Mouse (Mus musculus): ENCODE measurements around the gene Zfyve21. TPM values are rescaled to one million over a fixed set of nuclear protein-coding genes. Genes with fewer than 3 reads are reported as not detected.

Gene Zfyve21
- polyA plus RNA-seq, 1 experiment from 2014 or later: 104 TPM

DNA sequence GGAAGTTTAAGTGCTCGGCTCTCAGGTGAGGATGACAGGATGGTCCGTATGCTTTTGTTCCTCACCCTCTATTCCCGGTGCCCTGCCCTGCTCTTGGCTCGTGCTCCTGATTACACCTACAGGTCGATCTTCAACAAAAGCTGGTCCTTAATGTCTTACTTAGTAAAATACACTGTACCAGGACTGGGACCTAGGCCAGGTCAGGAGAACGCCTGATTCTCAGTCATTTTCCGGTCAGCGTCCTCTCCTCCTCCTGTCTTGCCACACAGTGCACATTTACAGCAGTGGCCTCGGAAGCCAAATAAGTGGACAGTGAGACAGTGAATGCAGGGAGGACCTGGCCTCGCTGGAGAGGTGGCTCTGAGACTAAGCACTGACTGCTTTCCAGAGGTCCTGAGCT lies 43.3 kb upstream of the Zfyve21 start:
- Histone ChIP-seq H3K9me3 (ENCODE audit: control insufficient read depth) (no peaks in the 10 kb centered on the region), H3K4me1 (replicated peaks; ENCODE audit: control insufficient read depth, insufficient read depth, low read length) (no peaks in the 10 kb centered on the region; the same call in 1 of the 2 replicates), H3K27me3 (replicated peaks; ENCODE audit: control insufficient read depth, insufficient read depth, low read length) (no peaks in the 10 kb centered on the region), H3K4me2 (replicated peaks; ENCODE audit: low read depth) (no peak overlapping the region), H3K36me3 (ENCODE audit: control insufficient read depth, insufficient read depth) (peaks cover 35% of the 10 kb centered on the region), H3K4me3 (ENCODE audit: low read depth, low read length) (no peak overlapping the region), H3K9ac (ENCODE audit: low read depth, low read length) (no peak overlapping the region), H3K27ac (ENCODE audit: low read depth, low read length) (no peak overlapping the region)
- 87% methylated on average over 10 of the region's 10 CpGs for WGBS
- no peak for ATAC-seq
- no peak for TF ChIP-seq CTCF (IDR thresholded peaks at IDR 0.05; ENCODE audit: low read depth)

DNA sequence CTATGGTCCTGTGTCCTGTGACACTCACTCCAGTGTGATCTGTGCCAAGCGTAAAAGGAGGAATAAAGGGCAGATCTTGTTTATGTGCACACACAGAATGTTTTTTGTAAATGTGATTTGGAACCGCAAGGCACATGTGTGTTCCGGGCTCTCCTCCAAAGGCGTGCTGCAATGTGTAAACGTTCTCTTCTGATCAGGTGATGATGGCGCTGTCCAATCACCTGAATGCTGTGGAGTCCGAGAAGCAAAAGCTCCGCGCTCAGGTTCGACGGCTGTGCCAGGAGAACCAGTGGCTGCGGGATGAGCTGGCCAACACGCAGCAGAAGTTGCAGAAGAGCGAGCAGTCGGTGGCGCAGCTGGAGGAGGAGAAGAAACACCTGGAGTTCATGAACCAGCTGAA lies 39.8 kb upstream of the Zfyve21 start:
- Histone ChIP-seq H3K4me2 (replicated peaks; ENCODE audit: low read depth) (no peak overlapping the region), H3K4me1 (replicated peaks; ENCODE audit: control insufficient read depth, insufficient read depth, low read length) (no peaks in the 10 kb centered on the region), H3K36me3 (ENCODE audit: control insufficient read depth, insufficient read depth) (peaks cover 63% of the 10 kb centered on the region), H3K9me3 (ENCODE audit: control insufficient read depth) (no peaks in the 10 kb centered on the region), H3K27me3 (replicated peaks; ENCODE audit: control insufficient read depth, insufficient read depth, low read length) (no peaks in the 10 kb centered on the region), H3K4me3 (ENCODE audit: low read depth, low read length) (no peak overlapping the region), H3K9ac (ENCODE audit: low read depth, low read length) (no peak overlapping the region), H3K27ac (ENCODE audit: low read depth, low read length) (no peak overlapping the region)
- TF ChIP-seq CTCF (IDR thresholded peaks at IDR 0.05; ENCODE audit: low read depth): no peak
- WGBS: 80% methylated on average over 16 of the region's 16 CpGs
- no peak for ATAC-seq

- no peak overlapping the region for H3K27ac ChIP-seq (ENCODE audit: low read depth, low read length)
- no peaks in the 10 kb centered on the region for H3K27me3 ChIP-seq (replicated peaks; ENCODE audit: control insufficient read depth, insufficient read depth, low read length)
- H3K9me3 ChIP-seq (ENCODE audit: control insufficient read depth): no peaks in the 10 kb centered on the region; the same call in 1 of the 2 replicates
- no peak for TF ChIP-seq CTCF (IDR thresholded peaks at IDR 0.05; ENCODE audit: low read depth)
- WGBS: 84% methylated on average over 15 of the region's 15 CpGs
- no peak for ATAC-seq
- no peaks in the 10 kb centered on the region for H3K4me1 ChIP-seq (replicated peaks; ENCODE audit: control insufficient read depth, insufficient read depth, low read length)
- no peak overlapping the region for H3K4me2 ChIP-seq (replicated peaks; ENCODE audit: low read depth)
- H3K36me3 ChIP-seq (ENCODE audit: control insufficient read depth, insufficient read depth): peaks cover 70% of the 10 kb centered on the region
- no peak overlapping the region for H3K9ac ChIP-seq (ENCODE audit: low read depth, low read length)
- no peak overlapping the region for H3K4me3 ChIP-seq (ENCODE audit: low read depth, low read length)
These were observed 39.1 kb upstream of the Zfyve21 start for GRCm38 (mm10) chr12:111774845-111775244.

GRCm38 (mm10) chr12:111777919-111778318 lies 36.1 kb upstream of the Zfyve21 start:
- H3K36me3 ChIP-seq (ENCODE audit: control insufficient read depth, insufficient read depth): peaks cover 89% of the 10 kb centered on the region
- 79% methylated on average over 13 of the region's 13 CpGs for WGBS
- ATAC-seq: no peak
- no peaks in the 10 kb centered on the region for H3K27me3 ChIP-seq (replicated peaks; ENCODE audit: control insufficient read depth, insufficient read depth, low read length)
- no peak for TF ChIP-seq CTCF (IDR thresholded peaks at IDR 0.05; ENCODE audit: low read depth)
- peak overlapping the region; percentile 15; the same call in 1 of the 2 replicates for H3K27ac ChIP-seq (ENCODE audit: low read depth, low read length)
- no peaks in the 10 kb centered on the region for H3K4me1 ChIP-seq (replicated peaks; ENCODE audit: control insufficient read depth, insufficient read depth, low read length)
- no peak overlapping the region for H3K9ac ChIP-seq (ENCODE audit: low read depth, low read length)
- H3K9me3 ChIP-seq (ENCODE audit: control insufficient read depth): no peaks in the 10 kb centered on the region; the same call in 1 of the 2 replicates
- no peak overlapping the region for H3K4me2 ChIP-seq (replicated peaks; ENCODE audit: low read depth)
- H3K4me3 ChIP-seq (ENCODE audit: low read depth, low read length): no peak overlapping the region

- Histone ChIP-seq H3K27ac (ENCODE audit: low read depth, low read length) (no peak overlapping the region), H3K27me3 (replicated peaks; ENCODE audit: control insufficient read depth, insufficient read depth, low read length) (no peaks in the 10 kb centered on the region), H3K36me3 (ENCODE audit: control insufficient read depth, insufficient read depth) (peaks cover 84% of the 10 kb centered on the region), H3K9me3 (ENCODE audit: control insufficient read depth) (no peaks in the 10 kb centered on the region; the same call in 1 of the 2 replicates), H3K4me3 (ENCODE audit: low read depth, low read length) (no peak overlapping the region), H3K4me1 (replicated peaks; ENCODE audit: control insufficient read depth, insufficient read depth, low read length) (no peaks in the 10 kb centered on the region), H3K4me2 (replicated peaks; ENCODE audit: low read depth) (no peak overlapping the region), H3K9ac (ENCODE audit: low read depth, low read length) (no peak overlapping the region)
- 100% methylated on average over 1 of the region's 1 CpGs for WGBS
- TF ChIP-seq CTCF (IDR thresholded peaks at IDR 0.05; ENCODE audit: low read depth): peak; percentile 58
- no peak for ATAC-seq
These were observed 34.4 kb upstream of the Zfyve21 start for GRCm38 (mm10) chr12:111779544-111779943.

GRCm38 (mm10) chr12:111785174-111785573 lies 28.8 kb upstream of the Zfyve21 start:
- no peak overlapping the region for H3K4me3 ChIP-seq (ENCODE audit: low read depth, low read length)
- no peaks in the 10 kb centered on the region for H3K27me3 ChIP-seq (replicated peaks; ENCODE audit: control insufficient read depth, insufficient read depth, low read length)
- no peak for TF ChIP-seq CTCF (IDR thresholded peaks at IDR 0.05; ENCODE audit: low read depth)
- H3K9ac ChIP-seq (ENCODE audit: low read depth, low read length): no peak overlapping the region
- H3K27ac ChIP-seq (ENCODE audit: low read depth, low read length): no peak overlapping the region
- WGBS: 47% methylated on average over 13 of the region's 15 CpGs
- H3K36me3 ChIP-seq (ENCODE audit: control insufficient read depth, insufficient read depth): peaks cover 85% of the 10 kb centered on the region
- ATAC-seq: peak; percentile 31; the same call in 1 of the 2 replicates
- H3K4me1 ChIP-seq (replicated peaks; ENCODE audit: control insufficient read depth, insufficient read depth, low read length): peaks cover 9% of the 10 kb centered on the region; the same call in 1 of the 2 replicates
- H3K9me3 ChIP-seq (ENCODE audit: control insufficient read depth): no peaks in the 10 kb centered on the region
- H3K4me2 ChIP-seq (replicated peaks; ENCODE audit: low read depth): 0 out of 2 replicates have a peak overlapping the region, but pooled peaks have one; percentile 24

GRCm38 (mm10) chr12:111787015-111787414 lies 27.0 kb upstream of the Zfyve21 start:
- Histone ChIP-seq H3K9me3 (ENCODE audit: control insufficient read depth) (no peaks in the 10 kb centered on the region), H3K27me3 (replicated peaks; ENCODE audit: control insufficient read depth, insufficient read depth, low read length) (no peaks in the 10 kb centered on the region), H3K4me3 (ENCODE audit: low read depth, low read length) (no peak overlapping the region), H3K36me3 (ENCODE audit: control insufficient read depth, insufficient read depth) (peaks cover 82% of the 10 kb centered on the region), H3K4me2 (replicated peaks; ENCODE audit: low read depth) (no peak overlapping the region), H3K9ac (ENCODE audit: low read depth, low read length) (no peak overlapping the region), H3K4me1 (replicated peaks; ENCODE audit: control insufficient read depth, insufficient read depth, low read length) (peaks cover 9% of the 10 kb centered on the region; the same call in 1 of the 2 replicates), H3K27ac (ENCODE audit: low read depth, low read length) (no peak overlapping the region; the same call in 1 of the 2 replicates)
- TF ChIP-seq CTCF (IDR thresholded peaks at IDR 0.05; ENCODE audit: low read depth): no peak
- no peak for ATAC-seq
- 73% methylated on average over 6 of the region's 6 CpGs for WGBS

Data from intestine, postnatal 0 days (tissue).